19 mouse cellular contexts compared by ENCODE assay signal in the genomic region with DNA sequence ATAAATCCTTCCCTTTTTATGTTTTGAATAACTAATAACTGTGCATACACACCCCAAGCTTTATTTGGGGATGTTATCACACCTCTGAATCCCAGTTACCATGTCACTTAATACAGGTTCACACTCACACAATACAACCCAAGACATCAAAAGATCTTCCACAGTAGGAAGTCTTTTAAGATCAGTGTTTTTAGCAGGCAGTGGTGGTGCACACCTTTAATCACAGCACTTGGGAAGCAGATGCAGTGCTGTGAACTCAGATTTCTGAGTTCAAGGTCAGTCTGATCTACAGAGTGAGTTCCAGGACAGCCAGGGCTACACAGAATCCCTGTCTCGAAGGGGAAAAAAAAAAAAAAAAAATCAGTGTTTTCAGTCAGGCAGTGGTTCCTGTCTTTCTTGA.
"Had no signal": no experiment of that assay in that cellular context is flagged by ENCODE, and none has a peak within 500 bp of the region (broad histone marks: within the 10 kb centered on the region; RNA-seq: fewer than 3 reads in every experiment).

No protein-coding gene starts in this region.

- H3K36me3 ChIP-seq: midbrain, embryonic 13.5 days; neural tube, embryonic 13.5 days; neural tube, embryonic 15.5 days had no signal

- H3K27me3 ChIP-seq: megakaryocyte, embryonic 14.5 days; midbrain, embryonic 13.5 days; neural tube, embryonic 13.5 days; neural tube, embryonic 15.5 days had no signal

- DNase-seq: lung, adult 18-20 months; lung, embryonic 14.5 days; lung, postnatal 10 days; retina, postnatal 1 day; right cerebral cortex, adult 18-20 months; right cerebral cortex, postnatal 25 days; right cerebral cortex, postnatal 4 days; spleen, adult 18-20 months; thymus, adult 18-20 months; thymus, postnatal 14 days; thymus, postnatal 36 days had no signal

- H3K4me2 ChIP-seq: lung, embryonic 14.5 days; midbrain, embryonic 11.5 days; midbrain, embryonic 13.5 days; neural tube, embryonic 13.5 days; neural tube, embryonic 15.5 days had no signal

- H3K9me3 ChIP-seq: megakaryocyte, embryonic 14.5 days; midbrain, embryonic 13.5 days; neural tube, embryonic 13.5 days; neural tube, embryonic 15.5 days had no signal

- H3K27ac ChIP-seq: macrophage; midbrain, embryonic 13.5 days; neural tube, embryonic 13.5 days; neural tube, embryonic 15.5 days had no signal

- ATAC-seq: midbrain, embryonic 13.5 days; midbrain, embryonic 16.5 days had no signal

- H3K4me3 ChIP-seq: megakaryocyte, embryonic 14.5 days; midbrain, embryonic 13.5 days; myocyte; neural tube, embryonic 13.5 days; neural tube, embryonic 15.5 days had no signal

- H3K9ac ChIP-seq: lung, embryonic 14.5 days; midbrain, embryonic 13.5 days; neural tube, embryonic 13.5 days; neural tube, embryonic 15.5 days had no signal
